In the genomic region with DNA sequence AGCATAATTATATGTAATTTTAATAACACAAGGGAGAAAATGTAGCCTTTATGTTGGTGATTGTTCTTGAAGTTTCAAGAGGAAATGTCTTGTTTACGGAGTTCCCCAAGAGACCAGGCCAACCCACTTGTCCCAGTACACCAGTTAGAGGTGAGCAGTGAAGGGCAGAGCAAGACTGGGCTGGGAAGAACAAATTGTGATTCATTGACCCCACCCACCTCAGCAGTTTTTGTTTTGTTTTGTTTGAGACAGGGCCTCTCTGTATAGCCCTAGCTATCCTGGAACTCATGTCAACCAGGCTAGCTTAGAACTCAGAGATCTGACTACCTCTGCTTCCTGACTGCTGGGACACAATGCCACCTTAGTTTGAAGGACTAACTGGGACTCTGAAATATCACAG, we compare ENCODE assay signal across 14 mouse cellular contexts. TPM values are rescaled to one million over a fixed set of nuclear protein-coding genes. Genes with fewer than 3 reads are reported as not detected.
A peak's percentile ranks its signal among the peaks of the same experiment; 100 is the strongest.
DNase-seq lines count a peak whose midpoint lies in the region.
"Had no signal": no experiment of that assay in that cellular context is flagged by ENCODE, and none has a peak within 500 bp of the region (broad histone marks: within the 10 kb centered on the region; RNA-seq: fewer than 3 reads in every experiment).

No protein-coding gene starts in this region.

- peak; percentile 9 for DNase-seq in adrenal gland, postnatal 14 days
- DNase-seq in adrenal gland, postnatal 25 days = no peak
- DNase-seq in 3T3-L1 (ENCODE audit: low read depth, low spot score) (peak; percentile 28), ES-CJ7 (ENCODE audit: low read depth, low spot score) (peak; percentile 84), R1 (ENCODE audit: low read depth, low spot score) (peak; percentile 86)
- DNase-seq in right cerebral cortex, postnatal 25 days = no peak
- no peak for DNase-seq in Muller cell, postnatal 12 days (ENCODE audit: inconsistent ontology term)
- no peak for DNase-seq in layer of hippocampus, adult 9-11 months
- DNase-seq: cerebellum, adult 11 months; cerebellum, adult 18-20 months; cerebellum, adult 8-10 months; cerebellum, adult 9-11 months; cerebellum, postnatal 25 days; forebrain, postnatal 0 days had no signal

RNA-seq across cellular contexts. Expression of a gene that starts 0.8 kb away (rescaled TPM):
- 11.1 and 12.2 TPM in 2 replicates for total RNA-seq in adrenal gland, postnatal 14 days (2021)
- total RNA-seq in adrenal gland, postnatal 25 days (2021) = 26.2 and 30.3 TPM in 2 replicates

RNA-seq across cellular contexts. Expression of a gene that starts 44.7 kb away (rescaled TPM):
- 6.7 and 6.8 TPM in 2 replicates for total RNA-seq in adrenal gland, postnatal 14 days (2021)
- total RNA-seq in adrenal gland, postnatal 25 days (2021) = 4.5 and 6.0 TPM in 2 replicates

RNA-seq across cellular contexts. Expression of a gene that starts 47.1 kb away (rescaled TPM):
- 13.6 and 14.5 TPM in 2 replicates for total RNA-seq in adrenal gland, postnatal 14 days (2021)
- total RNA-seq in adrenal gland, postnatal 25 days (2021) = 20.3 and 21.6 TPM in 2 replicates

Comparison
In these comparisons a context has a peak if more than half of its experiments do, and no peak if none do; other contexts are left out.
1. DNase-seq: peak in adrenal gland, postnatal 14 days (single experiment), 3T3-L1 (single experiment), ES-CJ7 (single experiment) and R1 (single experiment); none in adrenal gland, postnatal 25 days (single experiment), right cerebral cortex, postnatal 25 days (single experiment), Muller cell, postnatal 12 days (single experiment) and layer of hippocampus, adult 9-11 months (single experiment).